Mouse (Mus musculus) small intestine, adult 2 months (tissue): ENCODE measurements around the gene Nsun4. TPM values are rescaled to one million over a fixed set of nuclear protein-coding genes. Genes with fewer than 3 reads are reported as not detected.

Experiments used
- H3K27ac ChIP-seq: fragments of 200-500 bp; 2 replicates; pipeline ENCODE4 v1.5.1; 2012; ENCODE audit warnings: low read depth, low read length, control low read depth, inconsistent platforms; ENCODE audit not compliant: insufficient read depth
- H3K27me3 ChIP-seq: fragments of 200-500 bp; 2 replicates; pipeline ENCODE4 v1.6.1; 2012; ENCODE audit warnings: mild to moderate bottlenecking, moderate library complexity, low read length, inconsistent platforms; ENCODE audit not compliant: control insufficient read depth, insufficient read depth
- H3K36me3 ChIP-seq: fragments of 200-500 bp; 2 replicates; pipeline ENCODE4 v1.6.1; 2012; ENCODE audit warnings: mild to moderate bottlenecking, low read length, control low read depth, inconsistent platforms; ENCODE audit not compliant: control insufficient read depth, insufficient read depth
- H3K4me1 ChIP-seq: fragments of 200-500 bp; 2 replicates; pipeline ENCODE4 v1.6.1; 2012; ENCODE audit warnings: low read length, inconsistent platforms, mixed read lengths; ENCODE audit not compliant: control insufficient read depth, insufficient read depth, insufficient read length
- H3K4me3 ChIP-seq: fragments of 200-500 bp; 2 replicates; pipeline ENCODE4 v1.5.1; 2012; ENCODE audit warnings: low read depth, mild to moderate bottlenecking, control low read depth, inconsistent platforms, low read length, moderate library complexity
- CTCF ChIP-seq: fragments of 200-500 bp; IDR thresholded peaks from 2 replicates; pipeline ENCODE4 v1.5.1; 2012; ENCODE audit warnings: low read depth, mild to moderate bottlenecking, control low read depth, inconsistent platforms, low read length, moderate library complexity, mixed read lengths; ENCODE audit not compliant: insufficient replicate concordance, insufficient read length; ENCODE audit errors: extremely low read depth
- POLR2A ChIP-seq: fragments of 200-500 bp; IDR thresholded peaks from 2 replicates; pipeline ENCODE4 v1.6.1; 2012; ENCODE audit warnings: low read depth, mild to moderate bottlenecking, control low read depth, inconsistent platforms, low read length, moderate library complexity
- WGBS: fragments of 180-500 bp; shearing (Covaris S2); methylation state at CpG from one replicate; pipeline ENCODE4 v1.1.7; 2018; 5-methylcytosine and 5-hydroxymethylcytosine counted together
- polyA plus RNA-seq: library from polyadenylated mRNA; depleted of rRNA; stranded (reverse); fragments of >200 nt; gene quantifications from 2 replicates; pipeline ENCODE4 v1.2.3, GENCODE M21; 2012; rRNA removed

Nsun4 gene
- 2.7 and 3.7 TPM in 2 replicates for polyA plus RNA-seq

DNA sequence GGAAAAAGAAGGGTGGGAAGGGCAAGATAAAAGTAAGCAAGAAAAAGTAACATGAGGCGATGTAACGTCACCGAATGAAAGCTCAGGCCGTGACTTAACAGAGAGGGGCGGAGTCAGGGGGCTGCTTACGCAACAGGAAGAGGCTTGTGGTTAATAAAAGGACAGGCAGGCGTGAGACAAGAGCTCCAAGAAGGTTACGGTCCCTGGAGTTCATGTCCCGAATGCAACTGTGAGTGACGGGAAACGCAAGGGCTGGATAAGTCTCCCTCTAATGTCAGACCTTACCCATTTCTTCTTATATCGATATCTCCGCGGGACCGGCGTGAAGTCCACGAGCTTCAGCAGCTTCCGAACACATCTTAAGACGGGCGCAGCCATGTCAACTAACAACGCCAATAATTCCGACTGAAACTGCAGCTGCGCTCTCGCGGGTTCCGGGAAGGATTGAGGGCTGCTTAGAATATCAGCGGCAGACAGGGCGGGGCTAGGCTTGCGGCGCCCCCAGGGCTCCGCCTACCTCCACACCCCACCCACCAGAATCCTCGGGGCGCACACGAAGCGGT lies at the start of gene Nsun4:
Nsun4 (minus strand) TSS at position 478 of the 563 bp plus-strand sequence.
- H3K27ac ChIP-seq = peak within 1 kb of the TSS; percentile 94
- H3K4me1 ChIP-seq = peaks cover 2% of the 10 kb centered on the region; the same call in 1 of the 2 replicates
- no peaks in the 10 kb centered on the region for H3K36me3 ChIP-seq
- under 1% methylated on average over 35 of the region's 35 CpGs for WGBS
- no peaks in the 10 kb centered on the region for H3K27me3 ChIP-seq
- peak; percentile 48 for TF ChIP-seq POLR2A
- no peak for TF ChIP-seq CTCF
- H3K4me3 ChIP-seq = peak within 1 kb of the TSS; percentile 68

DNA sequence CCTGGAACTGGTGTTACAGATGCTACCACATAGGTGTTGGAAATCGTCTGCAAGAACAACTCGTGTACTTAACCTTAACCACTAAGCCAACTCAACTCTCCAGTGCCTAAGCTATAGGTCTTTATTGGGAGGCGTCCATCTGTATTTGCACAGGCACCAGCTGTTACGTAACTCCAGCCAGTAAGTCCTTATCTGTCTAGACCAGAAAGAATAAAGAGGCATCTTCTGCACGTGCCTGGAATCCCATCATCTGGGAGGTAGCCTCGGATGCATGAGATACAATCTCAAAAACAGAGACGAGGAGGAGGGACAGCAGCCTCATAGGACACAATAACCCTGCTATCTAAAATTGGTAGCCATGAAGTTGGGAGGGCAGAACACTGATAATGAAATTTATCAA lies 47.3 kb upstream of the Nsun4 start:
- WGBS = 62% methylated on average over 7 of the region's 7 CpGs
- no peaks in the 10 kb centered on the region for H3K27me3 ChIP-seq
- no peak for TF ChIP-seq CTCF
- TF ChIP-seq POLR2A = no peak
- no peak overlapping the region for H3K4me3 ChIP-seq
- peaks cover 39% of the 10 kb centered on the region for H3K36me3 ChIP-seq
- H3K27ac ChIP-seq = no peak overlapping the region
- no peaks in the 10 kb centered on the region for H3K4me1 ChIP-seq

DNA sequence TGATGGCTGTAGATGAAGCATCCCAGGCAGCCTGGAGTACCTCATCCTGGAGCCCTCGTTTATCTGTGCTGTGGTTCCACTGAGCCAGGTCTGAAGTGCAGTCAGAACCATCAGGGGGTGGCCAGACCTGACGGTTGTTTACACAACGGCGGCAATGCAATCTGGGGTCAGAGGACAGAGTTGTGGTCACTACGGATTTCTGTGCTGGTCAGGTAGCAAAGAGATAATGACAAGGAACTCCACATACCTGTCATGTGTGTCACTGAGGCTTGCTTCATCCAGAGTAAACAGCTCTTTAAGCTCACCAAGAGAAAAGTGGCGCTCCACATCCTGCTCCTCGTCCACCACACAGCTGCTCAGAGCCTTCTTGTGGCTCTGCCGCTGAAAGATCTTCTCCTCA lies 43.5 kb upstream of the Nsun4 start:
- 63% methylated on average over 8 of the region's 8 CpGs for WGBS
- no peak overlapping the region for H3K4me3 ChIP-seq
- peaks cover 64% of the 10 kb centered on the region for H3K36me3 ChIP-seq
- no peak overlapping the region for H3K27ac ChIP-seq
- no peaks in the 10 kb centered on the region for H3K27me3 ChIP-seq
- TF ChIP-seq POLR2A (no peak), CTCF (no peak)
- no peaks in the 10 kb centered on the region for H3K4me1 ChIP-seq

DNA sequence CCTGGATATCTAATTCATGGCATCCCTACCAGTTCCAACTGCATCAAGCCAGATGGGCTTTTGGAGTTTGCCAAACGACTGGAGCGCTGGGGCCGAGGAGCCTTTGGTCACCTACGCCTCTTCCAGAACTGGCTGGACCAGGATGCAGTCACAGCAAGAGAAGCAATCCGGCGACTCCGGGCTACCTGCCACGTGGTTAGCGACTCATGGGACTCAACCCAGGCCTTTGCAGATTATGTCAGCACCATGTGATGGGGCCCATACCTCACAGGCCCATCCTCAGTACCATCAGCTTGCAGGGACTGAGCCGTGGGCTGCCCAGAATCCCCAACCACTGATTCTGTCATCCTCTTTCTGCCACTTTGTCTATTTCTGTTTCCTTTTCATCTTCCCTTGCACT lies 42.6 kb upstream of the Nsun4 start:
- WGBS = 84% methylated on average over 10 of the region's 10 CpGs

DNA sequence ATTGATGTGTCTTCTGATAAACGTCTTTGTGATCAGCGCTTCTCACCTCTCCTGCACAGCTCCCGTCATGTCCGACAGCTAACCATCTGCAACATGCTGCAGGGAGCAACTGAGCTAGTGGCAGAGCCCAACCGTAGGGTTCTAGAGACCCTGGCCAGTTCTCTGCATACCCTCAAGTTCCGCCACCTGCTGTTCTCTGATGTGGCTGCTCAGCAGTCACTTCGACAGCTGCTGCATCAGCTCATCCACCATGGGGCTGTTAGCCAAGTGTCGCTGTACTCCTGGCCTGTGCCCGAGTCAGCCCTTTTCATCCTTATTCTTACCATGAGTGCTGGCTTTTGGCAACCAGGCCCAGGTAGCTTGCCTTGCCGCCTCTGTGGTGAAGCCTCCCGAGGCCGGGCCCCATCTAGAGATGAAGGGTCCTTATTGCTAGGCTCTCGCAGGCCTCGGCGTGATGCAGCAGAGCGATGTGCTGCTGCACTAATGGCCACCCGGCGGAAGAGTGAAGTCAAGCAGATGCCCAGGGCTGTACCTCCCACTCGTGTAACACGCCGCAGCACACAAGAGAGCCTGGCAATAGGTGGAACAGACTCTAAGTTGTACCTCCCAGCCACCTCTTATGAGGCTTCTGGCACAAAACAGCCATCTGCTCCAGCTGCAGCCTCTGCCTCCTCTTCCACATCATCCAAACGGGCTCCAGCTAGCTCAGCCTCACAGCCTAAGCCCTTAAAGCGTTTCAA lies 35.0 kb upstream of the Nsun4 start:
- 89% methylated on average over 23 of the region's 23 CpGs for WGBS
- peaks cover 31% of the 10 kb centered on the region for H3K36me3 ChIP-seq

More for the DNA sequence above, 42.6 kb upstream of the Nsun4 start:
- TF ChIP-seq POLR2A (no peak), CTCF (no peak)
- Histone ChIP-seq H3K27me3 (no peaks in the 10 kb centered on the region), H3K36me3 (peaks cover 64% of the 10 kb centered on the region), H3K4me1 (no peaks in the 10 kb centered on the region), H3K4me3 (no peak overlapping the region), H3K27ac (no peak overlapping the region)

DNA sequence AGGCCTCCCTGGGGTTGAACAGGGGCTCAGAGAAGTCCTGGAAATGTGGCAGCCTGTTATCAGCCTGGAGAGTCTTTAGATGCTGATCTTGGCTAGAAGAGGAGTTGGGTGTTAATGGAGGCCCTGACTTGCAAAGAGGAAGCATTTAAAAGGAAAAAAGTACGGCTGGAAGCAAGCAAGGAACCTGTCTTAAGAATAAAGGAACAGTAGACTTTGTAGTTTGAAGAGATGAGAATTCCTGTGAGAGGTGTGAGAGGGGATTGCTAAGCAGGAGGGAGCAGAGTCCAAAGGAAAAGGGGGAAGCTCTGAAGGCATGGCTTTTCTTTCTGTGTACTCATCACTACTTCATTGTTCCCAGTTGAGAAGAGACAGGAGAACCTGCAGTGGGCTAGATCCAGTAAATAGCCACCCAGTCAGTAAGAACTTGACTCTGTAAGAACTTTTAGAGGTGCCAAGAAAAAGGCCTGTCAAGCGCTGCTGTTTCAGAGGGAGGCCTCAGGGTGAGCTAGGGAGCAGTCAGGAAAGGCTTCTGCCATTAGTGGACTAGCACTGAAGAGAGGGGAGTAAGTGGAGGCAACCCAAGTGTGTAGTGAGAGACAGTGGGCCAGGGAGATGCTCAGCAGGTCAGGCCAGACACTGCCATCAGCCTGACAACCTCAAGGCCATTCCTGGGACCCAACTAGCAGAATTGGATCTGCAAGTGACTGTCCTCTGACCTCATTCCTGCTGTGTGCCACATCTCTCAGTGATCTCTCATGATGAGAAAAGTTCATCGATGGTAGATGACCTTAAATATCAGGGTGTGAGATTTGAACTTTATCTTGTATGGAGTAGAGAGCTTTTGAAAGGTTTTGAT lies 23.8 kb upstream of the Nsun4 start:
- WGBS = 22% methylated on average over 3 of the region's 3 CpGs
- peaks cover 12% of the 10 kb centered on the region for H3K4me1 ChIP-seq
- TF ChIP-seq CTCF (no peak), POLR2A (no peak)
- no peaks in the 10 kb centered on the region for H3K27me3 ChIP-seq
- H3K4me3 ChIP-seq = peak overlapping the region; percentile 85
- H3K27ac ChIP-seq = peak overlapping the region; percentile 63
- peaks cover 18% of the 10 kb centered on the region for H3K36me3 ChIP-seq

More for the DNA sequence above, 35.0 kb upstream of the Nsun4 start:
- TF ChIP-seq POLR2A (no peak), CTCF (no peak)
- Histone ChIP-seq H3K27me3 (no peaks in the 10 kb centered on the region), H3K27ac (no peak overlapping the region), H3K4me3 (no peak overlapping the region), H3K4me1 (no peaks in the 10 kb centered on the region)

DNA sequence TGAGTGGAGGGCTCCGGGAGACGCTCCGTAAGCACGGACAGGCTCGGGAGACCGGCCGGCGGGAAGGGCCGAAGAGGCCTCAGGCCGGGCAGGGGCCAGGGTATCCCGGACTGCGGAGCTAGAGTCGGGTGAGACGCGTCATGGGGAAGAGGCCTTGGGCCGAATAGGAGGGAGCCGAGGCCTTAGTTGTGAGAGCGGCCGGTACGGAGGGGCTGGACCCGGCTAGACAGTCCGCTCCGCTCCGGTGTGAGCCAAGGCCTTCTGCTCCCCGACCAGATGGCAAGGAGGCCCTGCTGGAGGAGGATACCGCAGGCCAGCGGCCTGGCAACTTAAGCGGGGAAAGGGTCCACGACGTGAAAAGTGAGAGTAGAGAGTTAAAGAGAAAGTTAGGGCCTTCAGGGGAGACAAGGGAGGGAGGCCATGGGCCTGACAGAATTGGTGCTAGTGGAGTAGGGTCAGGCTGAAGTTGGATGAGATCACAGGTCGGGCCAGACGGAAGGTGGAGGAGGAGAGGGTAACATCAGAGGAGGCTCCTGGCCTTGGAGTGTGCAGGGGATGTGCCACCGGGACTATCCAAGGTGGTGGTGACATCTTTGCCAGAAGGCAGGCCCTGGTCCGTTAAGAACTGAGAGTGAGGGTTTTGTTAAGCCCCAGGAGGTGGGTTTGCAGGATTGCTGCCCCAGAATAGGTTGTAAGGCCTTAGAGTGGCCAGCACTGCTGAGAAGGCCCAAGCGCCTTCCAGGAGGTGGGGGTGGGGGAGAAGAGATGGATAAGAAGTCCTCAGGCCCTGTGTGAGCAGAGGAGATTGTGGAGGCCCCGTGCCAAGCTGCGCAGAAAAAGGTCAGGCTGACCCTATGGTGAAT lies 22.9 kb upstream of the Nsun4 start:
- H3K4me1 ChIP-seq = peaks cover 12% of the 10 kb centered on the region
- H3K4me3 ChIP-seq = peak overlapping the region; percentile 85
- peak overlapping the region; percentile 63 for H3K27ac ChIP-seq
- WGBS = 2% methylated on average over 37 of the region's 37 CpGs
- no peak for TF ChIP-seq CTCF
- no peak for TF ChIP-seq POLR2A
- no peaks in the 10 kb centered on the region for H3K27me3 ChIP-seq
- peaks cover 14% of the 10 kb centered on the region for H3K36me3 ChIP-seq
